Mouse (Mus musculus): ENCODE results near the gene Ugt1a7c.

Ugt1a7c gene

GRCm38 (mm10) chr1:88262255-88262654, 167.4 kb downstream of the Ugt1a7c start:
- DNase-seq (ENCODE audit: low read depth) = no peak

- no peak for DNase-seq (ENCODE audit: low read depth)
Observed at GRCm38 (mm10) chr1:88262961-88263360, 168.1 kb downstream of the Ugt1a7c start.

DNA sequence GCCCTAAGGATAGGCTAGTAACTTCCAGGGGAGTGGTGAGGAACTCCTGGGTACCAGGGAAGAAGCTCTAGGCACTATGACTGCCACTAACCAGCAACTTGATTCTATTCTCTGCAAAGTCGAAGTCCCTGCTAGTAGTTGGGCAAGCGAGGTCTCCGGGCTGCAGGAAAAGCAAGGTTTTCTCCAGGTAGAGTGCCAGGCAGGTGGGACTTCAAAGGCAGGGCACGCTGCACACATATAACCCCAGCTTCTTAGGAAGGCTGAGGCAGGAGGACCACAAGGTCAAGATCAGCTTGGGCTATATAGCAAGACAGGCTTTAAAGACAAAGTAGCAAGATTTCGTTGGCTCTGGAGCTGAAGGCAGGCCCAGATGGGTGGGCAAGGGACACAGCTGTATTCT, 168.9 kb downstream of the Ugt1a7c start:
- DNase-seq (ENCODE audit: low read depth) = no peak

DNA sequence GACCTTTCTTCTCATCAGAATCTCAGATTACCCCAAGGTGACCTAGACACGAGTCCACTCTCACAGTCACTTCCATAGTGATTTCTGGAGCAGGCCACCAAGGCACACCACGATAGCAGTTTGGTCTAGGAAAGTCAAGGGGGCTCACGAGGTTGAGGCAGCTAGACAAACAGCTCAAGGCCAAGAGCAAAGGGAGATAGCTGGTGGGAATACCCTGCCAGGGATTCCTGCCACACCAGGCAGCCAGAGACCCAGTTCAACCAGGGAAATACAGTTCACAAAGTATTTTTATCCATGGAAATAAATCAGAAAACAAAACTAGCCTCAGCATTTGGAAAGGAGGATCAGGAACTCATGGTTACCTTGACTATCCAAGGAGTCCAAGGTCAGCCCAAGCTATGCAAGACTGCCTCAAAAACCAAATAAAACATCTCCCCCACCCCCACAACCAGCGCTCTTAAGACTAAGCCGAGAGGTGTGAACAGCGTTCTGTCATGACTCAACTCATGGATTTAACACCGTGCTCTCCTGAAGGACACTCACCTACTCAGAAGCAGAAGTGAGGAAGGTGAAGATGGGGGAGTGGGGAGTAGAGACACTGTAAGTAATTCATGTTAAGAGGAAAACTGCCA, 169.5 kb downstream of the Ugt1a7c start:
- DNase-seq (ENCODE audit: low read depth) = no peak

DNA sequence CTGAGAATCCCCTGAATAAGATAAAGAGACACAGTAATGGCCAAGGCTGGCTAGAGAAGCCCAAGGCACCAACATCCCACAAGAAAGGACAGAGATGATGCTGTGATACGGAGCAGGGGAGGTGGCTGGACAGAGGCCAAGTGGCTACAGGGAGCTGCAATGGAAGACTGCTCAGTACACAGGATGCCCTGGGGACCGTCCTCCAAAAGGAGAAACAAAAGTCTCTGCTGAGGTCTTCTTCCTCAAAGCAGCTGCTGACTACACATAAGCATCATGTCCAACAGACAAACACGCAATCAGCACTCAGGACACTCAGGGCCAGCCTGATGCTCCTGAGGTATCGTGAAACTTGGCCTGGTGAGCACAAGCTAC, 170.0 kb downstream of the Ugt1a7c start:
- no peak for DNase-seq (ENCODE audit: low read depth)

DNA sequence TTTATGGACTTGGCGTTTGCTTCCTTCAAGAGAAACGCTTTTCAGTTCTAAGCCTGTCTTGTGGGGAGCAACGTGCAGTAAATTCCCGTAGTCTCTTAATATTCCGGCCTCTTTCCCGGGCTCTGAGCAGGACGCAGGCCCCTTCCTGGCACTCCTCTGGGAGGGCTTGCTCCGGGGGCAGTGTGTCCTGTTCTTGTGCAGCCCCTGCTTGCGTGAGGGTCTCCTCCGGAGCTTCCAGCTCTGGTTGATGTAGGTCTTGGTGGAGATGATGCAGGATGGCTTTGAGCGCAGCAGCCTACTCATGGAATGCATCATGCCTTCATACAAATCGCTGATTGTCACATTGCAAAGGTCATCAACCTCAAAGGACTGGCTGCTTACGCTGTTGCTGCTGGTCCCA, 171.3 kb downstream of the Ugt1a7c start:
- no peak for DNase-seq (ENCODE audit: low read depth)

DNA sequence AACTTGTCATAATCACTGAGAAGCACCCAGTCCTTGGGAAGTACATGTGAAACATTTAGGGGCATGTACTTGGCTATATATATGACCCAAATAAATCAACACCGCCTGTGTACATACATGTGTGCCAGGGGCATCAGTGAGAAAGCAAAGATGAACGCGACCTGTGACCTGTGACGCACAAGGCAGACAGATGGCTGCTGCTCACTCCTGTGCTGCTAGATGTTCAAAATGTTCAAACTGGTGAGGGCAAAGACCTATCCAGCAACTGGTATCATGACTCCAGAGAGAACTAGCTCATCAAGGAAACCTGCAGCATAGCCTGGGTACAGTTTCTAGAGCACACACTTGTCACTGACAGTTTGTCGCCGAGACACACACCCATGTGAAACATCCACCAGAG, 172.6 kb downstream of the Ugt1a7c start:
- DNase-seq (ENCODE audit: low read depth) = no peak

DNA sequence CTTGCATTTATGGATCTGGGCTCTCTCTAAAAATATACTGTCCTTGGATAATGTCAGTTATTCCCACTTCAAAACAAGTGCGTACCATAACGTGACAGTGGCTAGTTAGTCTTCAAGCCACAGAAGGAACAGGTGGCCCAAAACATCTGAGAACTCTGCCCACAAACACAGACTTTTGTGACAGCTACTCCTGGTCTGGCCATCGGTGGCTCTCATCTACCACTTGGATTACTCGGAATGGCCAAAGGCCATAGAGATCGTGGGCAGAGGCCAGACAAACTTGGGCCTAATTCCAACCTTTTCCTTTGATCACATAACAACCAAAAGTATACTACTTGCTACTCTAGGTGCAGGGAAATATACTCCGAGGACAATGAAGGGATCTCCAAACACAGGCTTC, 173.2 kb downstream of the Ugt1a7c start:
- DNase-seq (ENCODE audit: low read depth) = no peak
